Mouse (Mus musculus) forebrain, embryonic 14.5 days (tissue): ENCODE data around the gene Hnrnpa1. TPM values are rescaled to one million over a fixed set of nuclear protein-coding genes. Genes with fewer than 3 reads are reported as not detected.

Source experiments
- ATAC-seq: fragments of 200-750 bp; cut with Nextera tagmentation; 2 replicates; pipeline ENCODE4 v1.8.0; 2017; ENCODE audit warnings: mild to moderate bottlenecking, moderate library complexity
- DNase-seq: peaks from one replicate; pipeline ENCODE4 v3.0.0-alpha.2; 2015; ENCODE audit warnings: low spot score
- H3K27ac ChIP-seq: fragments of 300-500 bp; sonication (generic); 2 replicates; pipeline ENCODE4 v1.5.1; 2014; ENCODE audit warnings: low read depth, mild to moderate bottlenecking, control low read depth, low read length, moderate library complexity
- H3K27me3 ChIP-seq: fragments of 300-500 bp; sonication (generic); replicated peaks from 2 replicates; pipeline ENCODE4 v1.6.1; 2014; ENCODE audit warnings: low read length, control low read depth, mixed read lengths; ENCODE audit not compliant: control insufficient read depth, insufficient read depth
- H3K36me3 ChIP-seq: fragments of 300-500 bp; sonication (generic); 2 replicates; pipeline ENCODE4 v1.6.1; 2014; ENCODE audit warnings: low read length, control low read depth; ENCODE audit not compliant: control insufficient read depth, insufficient read depth
- H3K4me1 ChIP-seq: fragments of 300-500 bp; sonication (generic); 2 replicates; pipeline ENCODE4 v1.6.1; 2014; ENCODE audit warnings: antibody characterized with exemption, low read length, control low read depth; ENCODE audit not compliant: control insufficient read depth, insufficient read depth
- H3K4me2 ChIP-seq: fragments of 300-500 bp; sonication (generic); 2 replicates; pipeline ENCODE4 v1.6.1; 2014; ENCODE audit warnings: mild to moderate bottlenecking, control low read depth, low read length
- H3K4me3 ChIP-seq: fragments of 300-500 bp; sonication (generic); 2 replicates; pipeline ENCODE4 v1.5.1; 2014; ENCODE audit warnings: low read depth, low read length, control low read depth
- H3K9ac ChIP-seq: fragments of 300-500 bp; sonication (generic); 2 replicates; pipeline ENCODE4 v1.6.1; 2014; ENCODE audit warnings: mild to moderate bottlenecking, low read length, control low read depth, moderate library complexity
- H3K9me3 ChIP-seq: fragments of 300-500 bp; sonication (generic); replicated peaks from 2 replicates; pipeline ENCODE4 v1.6.1; 2016; ENCODE audit warnings: low read length, control low read depth, mixed read lengths; ENCODE audit not compliant: control insufficient read depth
- WGBS: fragments of 180-500 bp; shearing (Covaris S2); extraction: QIAGEN DNeasy Blood & Tissue Kit; methylation state at CpG from one replicate; pipeline ENCODE4 v1.1.7; 2014; 5-methylcytosine and 5-hydroxymethylcytosine counted together
- polyA plus RNA-seq: library from polyadenylated mRNA; unstranded; fragments of >200 nt; fragmentation: Nextera tagmentation; extraction: Ambion mirVana; gene quantifications from 2 replicates; pipeline ENCODE4 v1.2.1, GENCODE M21; 2014

Gene Hnrnpa1
- polyA plus RNA-seq, 1 experiment from 2014 or later: 857 TPM

GRCm38 (mm10) chr15:103214971-103215907 lies 25.0 kb upstream of the Hnrnpa1 start:
- 0% methylated on average over 15 of the region's 15 CpGs for WGBS
- DNase-seq: peak; percentile 98

GRCm38 (mm10) chr15:103216052-103216451 lies 24.2 kb upstream of the Hnrnpa1 start:
- Histone ChIP-seq H3K36me3 (peaks cover 19% of the 10 kb centered on the region), H3K4me1 (peaks cover 16% of the 10 kb centered on the region), H3K9ac (no peak overlapping the region; the same call in 1 of the 2 replicates), H3K27ac (peak overlapping the region; percentile 93), H3K4me3 (peak overlapping the region; percentile 32; the same call in 1 of the 2 replicates), H3K9me3 (no peaks in the 10 kb centered on the region), H3K27me3 (no peaks in the 10 kb centered on the region), H3K4me2 (peak overlapping the region; percentile 60)
- ATAC-seq (peak; percentile 15; the same call in 1 of the 2 replicates), DNase-seq (no peak)
- 21% methylated on average over 2 of the region's 2 CpGs for WGBS

More at GRCm38 (mm10) chr15:103214971-103215907, 25.0 kb upstream of the Hnrnpa1 start:
- H3K4me3 ChIP-seq: peak overlapping the region; percentile 32
- peaks cover 16% of the 10 kb centered on the region for H3K4me1 ChIP-seq
- H3K4me2 ChIP-seq: peak overlapping the region; percentile 60
- peak overlapping the region; percentile 93 for H3K27ac ChIP-seq
- H3K9me3 ChIP-seq: no peaks in the 10 kb centered on the region
- no peaks in the 10 kb centered on the region for H3K27me3 ChIP-seq
- peak; percentile 97 for ATAC-seq
- peak overlapping the region; percentile 55; the same call in 1 of the 2 replicates for H3K9ac ChIP-seq
- peaks cover 27% of the 10 kb centered on the region for H3K36me3 ChIP-seq

- H3K27me3 ChIP-seq: no peaks in the 10 kb centered on the region
- no peak overlapping the region for H3K4me3 ChIP-seq
- ATAC-seq (no peak), DNase-seq (no peak)
- WGBS: 70% methylated on average over 3 of the region's 3 CpGs
- H3K9me3 ChIP-seq: no peaks in the 10 kb centered on the region
- H3K4me1 ChIP-seq: peaks cover 5% of the 10 kb centered on the region
- no peak overlapping the region for H3K4me2 ChIP-seq
- no peak overlapping the region for H3K9ac ChIP-seq
- no peak overlapping the region for H3K27ac ChIP-seq
- H3K36me3 ChIP-seq: no peaks in the 10 kb centered on the region
Measured at GRCm38 (mm10) chr15:103220785-103221184, 19.4 kb upstream of the Hnrnpa1 start.

- WGBS: 96% methylated on average over 1 of the region's 1 CpGs
- no peak overlapping the region for H3K27ac ChIP-seq
Measured at GRCm38 (mm10) chr15:103221386-103221785, 18.8 kb upstream of the Hnrnpa1 start.

GRCm38 (mm10) chr15:103224161-103224560 lies 16.1 kb upstream of the Hnrnpa1 start:
- no peak overlapping the region for H3K27ac ChIP-seq
- peaks cover 6% of the 10 kb centered on the region; the same call in 1 of the 2 replicates for H3K4me1 ChIP-seq
- no peak overlapping the region for H3K4me2 ChIP-seq
- no peaks in the 10 kb centered on the region for H3K36me3 ChIP-seq
- no peaks in the 10 kb centered on the region for H3K27me3 ChIP-seq
- 93% methylated on average over 2 of the region's 2 CpGs for WGBS
- DNase-seq (no peak), ATAC-seq (no peak)
- no peak overlapping the region for H3K9ac ChIP-seq
- H3K9me3 ChIP-seq: no peaks in the 10 kb centered on the region
- H3K4me3 ChIP-seq: no peak overlapping the region

More at GRCm38 (mm10) chr15:103221386-103221785, 18.8 kb upstream of the Hnrnpa1 start:
- no peak for DNase-seq
- H3K9ac ChIP-seq: no peak overlapping the region
- no peaks in the 10 kb centered on the region for H3K36me3 ChIP-seq
- no peak overlapping the region for H3K4me3 ChIP-seq
- H3K27me3 ChIP-seq: no peaks in the 10 kb centered on the region
- H3K4me1 ChIP-seq: no peaks in the 10 kb centered on the region; the same call in 1 of the 2 replicates
- no peaks in the 10 kb centered on the region for H3K9me3 ChIP-seq
- H3K4me2 ChIP-seq: no peak overlapping the region
- ATAC-seq: no peak

GRCm38 (mm10) chr15:103227022-103227421 lies 13.2 kb upstream of the Hnrnpa1 start:
- H3K9ac ChIP-seq: no peak overlapping the region
- no peak for DNase-seq
- H3K9me3 ChIP-seq: no peaks in the 10 kb centered on the region

GRCm38 (mm10) chr15:103227572-103227971 lies 12.7 kb upstream of the Hnrnpa1 start:
- Histone ChIP-seq H3K4me1 (peaks cover 6% of the 10 kb centered on the region; the same call in 1 of the 2 replicates), H3K9me3 (no peaks in the 10 kb centered on the region), H3K27ac (no peak overlapping the region), H3K4me3 (no peak overlapping the region), H3K27me3 (no peaks in the 10 kb centered on the region), H3K4me2 (no peak overlapping the region), H3K9ac (no peak overlapping the region), H3K36me3 (no peaks in the 10 kb centered on the region)
- no peak for DNase-seq
- 83% methylated on average over 2 of the region's 2 CpGs for WGBS
- ATAC-seq: no peak

More at GRCm38 (mm10) chr15:103227022-103227421, 13.2 kb upstream of the Hnrnpa1 start:
- Histone ChIP-seq H3K4me1 (peaks cover 6% of the 10 kb centered on the region; the same call in 1 of the 2 replicates), H3K27me3 (no peaks in the 10 kb centered on the region), H3K4me3 (no peak overlapping the region), H3K27ac (no peak overlapping the region), H3K4me2 (no peak overlapping the region), H3K36me3 (no peaks in the 10 kb centered on the region)
- 50% methylated on average over 3 of the region's 3 CpGs for WGBS
- no peak for ATAC-seq

- Histone ChIP-seq H3K4me2 (no peak overlapping the region), H3K4me3 (no peak overlapping the region), H3K27ac (no peak overlapping the region), H3K9ac (no peak overlapping the region), H3K27me3 (no peaks in the 10 kb centered on the region), H3K9me3 (no peaks in the 10 kb centered on the region), H3K4me1 (peaks cover 6% of the 10 kb centered on the region; the same call in 1 of the 2 replicates), H3K36me3 (no peaks in the 10 kb centered on the region)
- DNase-seq (no peak), ATAC-seq (no peak)
- 85% methylated on average over 2 of the region's 2 CpGs for WGBS
Measured at GRCm38 (mm10) chr15:103228904-103229303, 11.3 kb upstream of the Hnrnpa1 start.
